Mouse (Mus musculus) intestine, postnatal 0 days (tissue): ENCODE measurements around the gene Tmem50b. TPM values are rescaled to one million over a fixed set of nuclear protein-coding genes. Genes with fewer than 3 reads are reported as not detected.
"Not testable (repeated sequence)": the region's sequence is repeated elsewhere in the genome, so short reads cannot be mapped to it uniquely, and the experiment has no call there.

Experiments used
- ATAC-seq: fragments of 200-750 bp; cut with Nextera tagmentation; 2 replicates; pipeline ENCODE4 v1.8.0; 2017; ENCODE audit warnings: mild to moderate bottlenecking, moderate TSS enrichment, moderate library complexity
- H3K27ac ChIP-seq: fragments of 300-500 bp; sonication (generic); 2 replicates; pipeline ENCODE4 v1.5.1; 2014; ENCODE audit warnings: mild to moderate bottlenecking, low read depth, low read length, moderate library complexity
- H3K27me3 ChIP-seq: fragments of 300-500 bp; sonication (generic); replicated peaks from 2 replicates; pipeline ENCODE4 v1.6.1; 2014; ENCODE audit warnings: low read length, mixed read lengths; ENCODE audit not compliant: control insufficient read depth, insufficient read depth
- H3K36me3 ChIP-seq: fragments of 300-500 bp; sonication (generic); 2 replicates; pipeline ENCODE4 v1.6.1; 2014; ENCODE audit warnings: mild to moderate bottlenecking, moderate library complexity; ENCODE audit not compliant: control insufficient read depth, insufficient read depth
- H3K4me1 ChIP-seq: fragments of 300-500 bp; sonication (generic); replicated peaks from 2 replicates; pipeline ENCODE4 v1.6.1; 2014; ENCODE audit warnings: antibody characterized with exemption, low read length, mixed read lengths; ENCODE audit not compliant: control insufficient read depth, insufficient read depth
- H3K4me2 ChIP-seq: fragments of 300-500 bp; sonication (generic); replicated peaks from 2 replicates; pipeline ENCODE4 v1.6.1; 2014; ENCODE audit warnings: low read depth, mild to moderate bottlenecking, moderate library complexity
- H3K4me3 ChIP-seq: fragments of 300-500 bp; sonication (generic); 2 replicates; pipeline ENCODE4 v1.5.1; 2014; ENCODE audit warnings: low read depth, low read length
- H3K9ac ChIP-seq: fragments of 300-500 bp; sonication (generic); 2 replicates; pipeline ENCODE4 v1.6.1; 2014; ENCODE audit warnings: mild to moderate bottlenecking, low read depth, low read length
- H3K9me3 ChIP-seq: fragments of 300-500 bp; sonication (generic); 2 replicates; pipeline ENCODE4 v1.6.1; 2016; ENCODE audit warnings: mixed run types; ENCODE audit not compliant: control insufficient read depth
- CTCF ChIP-seq: sonication (generic); IDR thresholded peaks from 2 replicates; pipeline ENCODE4 v1.5.1; 2016; ENCODE audit warnings: low read depth, mild to moderate bottlenecking, control low read depth, antibody characterized with exemption, moderate library complexity
- WGBS: fragments of 180-500 bp; shearing (Covaris S2); extraction: QIAGEN DNeasy Blood & Tissue Kit; methylation state at CpG from one replicate; pipeline ENCODE4 v1.1.7; 2014; 5-methylcytosine and 5-hydroxymethylcytosine counted together
- polyA plus RNA-seq: library from polyadenylated mRNA; unstranded; fragments of >200 nt; fragmentation: Nextera tagmentation; extraction: Ambion mirVana; gene quantifications from 2 replicates; pipeline ENCODE4 v1.2.1, GENCODE M21; 2015

The Tmem50b gene
- polyA plus RNA-seq, 1 experiment from 2014 or later: 24.9 TPM

DNA sequence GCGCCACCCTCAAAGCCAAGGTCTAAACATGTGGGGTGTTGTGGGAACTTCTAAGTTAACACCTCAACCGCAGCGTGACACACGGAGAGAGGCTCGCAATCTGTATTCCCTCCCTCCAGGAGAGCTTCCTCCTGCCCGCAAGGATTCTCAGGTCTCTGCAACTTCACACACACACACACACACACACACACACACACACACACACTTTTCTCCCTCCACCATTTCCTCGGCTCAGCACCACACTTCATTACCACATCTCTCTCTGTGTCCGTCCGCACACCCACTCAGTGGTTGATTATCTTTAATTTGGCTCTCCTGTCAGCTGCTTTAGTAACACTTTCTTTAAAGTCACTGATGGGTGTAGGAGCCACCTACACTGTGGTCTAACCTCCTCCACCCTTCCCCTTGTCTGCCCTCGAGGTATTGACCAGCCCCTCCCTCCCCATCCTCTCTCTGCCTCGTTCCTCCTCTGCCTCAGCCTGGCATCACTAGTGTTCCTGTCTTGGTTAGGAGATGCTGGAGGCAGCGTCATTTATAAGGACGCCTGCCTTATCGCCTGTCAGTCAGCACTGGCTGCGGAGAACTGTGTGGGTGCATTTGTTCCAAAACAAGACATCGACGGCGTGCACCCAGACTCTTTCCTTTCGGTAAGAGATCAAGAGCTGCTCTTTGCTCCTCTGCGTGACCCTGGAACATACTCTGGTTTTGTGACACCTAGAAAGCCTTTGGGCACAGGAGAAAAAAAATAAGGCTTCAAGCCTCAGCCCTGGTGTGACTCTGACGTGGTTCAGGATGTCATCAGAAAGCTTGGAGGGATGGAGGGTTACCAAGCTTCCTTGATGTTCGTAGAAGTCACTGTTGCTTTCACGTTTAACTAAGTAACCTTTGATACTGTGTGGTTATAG, 64.3 kb downstream of the Tmem50b start:
- ATAC-seq: no peak
- H3K9ac ChIP-seq: no peak overlapping the region

DNA sequence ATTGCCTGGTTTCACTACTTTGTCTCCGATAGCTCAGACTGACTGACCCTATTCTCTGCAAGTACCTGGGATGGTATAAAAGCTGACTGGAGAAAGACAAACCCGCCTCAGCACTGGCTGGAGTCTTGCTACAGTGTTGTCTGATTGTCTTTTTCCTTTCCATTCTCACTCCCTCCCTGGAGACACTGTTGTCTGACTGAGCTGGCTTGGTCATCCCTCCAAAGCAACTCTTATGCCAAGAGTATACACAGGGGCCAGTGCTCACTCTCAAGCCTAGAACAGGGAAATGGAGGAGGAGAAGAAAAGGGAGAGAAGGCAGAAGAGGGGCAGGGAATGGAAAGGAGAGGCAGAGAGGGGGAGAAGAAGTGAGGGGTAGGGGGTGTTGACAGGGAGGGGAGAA, 65.2 kb downstream of the Tmem50b start:
- no peak overlapping the region for H3K9ac ChIP-seq
- H3K4me3 ChIP-seq: no peak overlapping the region
- WGBS: 14% methylated on average over 2 of the region's 2 CpGs
- no peaks in the 10 kb centered on the region for H3K9me3 ChIP-seq
- H3K27ac ChIP-seq: no peak overlapping the region
- ATAC-seq: no peak
- no peak for TF ChIP-seq CTCF
- peaks cover 5% of the 10 kb centered on the region; the same call in 1 of the 2 replicates for H3K4me1 ChIP-seq
- no peak overlapping the region for H3K4me2 ChIP-seq
- H3K36me3 ChIP-seq: no peaks in the 10 kb centered on the region
- no peaks in the 10 kb centered on the region for H3K27me3 ChIP-seq

More for the DNA sequence above, 64.3 kb downstream of the Tmem50b start:
- WGBS: 47% methylated on average over 23 of the region's 23 CpGs
- Histone ChIP-seq H3K4me3 (no peak overlapping the region), H3K4me2 (0 out of 2 replicates have a peak overlapping the region, but pooled peaks have one; percentile 0), H3K27ac (no peak overlapping the region), H3K36me3 (no peaks in the 10 kb centered on the region), H3K4me1 (peaks cover 5% of the 10 kb centered on the region; the same call in 1 of the 2 replicates), H3K27me3 (no peaks in the 10 kb centered on the region), H3K9me3 (no peaks in the 10 kb centered on the region)
- no peak for TF ChIP-seq CTCF

DNA sequence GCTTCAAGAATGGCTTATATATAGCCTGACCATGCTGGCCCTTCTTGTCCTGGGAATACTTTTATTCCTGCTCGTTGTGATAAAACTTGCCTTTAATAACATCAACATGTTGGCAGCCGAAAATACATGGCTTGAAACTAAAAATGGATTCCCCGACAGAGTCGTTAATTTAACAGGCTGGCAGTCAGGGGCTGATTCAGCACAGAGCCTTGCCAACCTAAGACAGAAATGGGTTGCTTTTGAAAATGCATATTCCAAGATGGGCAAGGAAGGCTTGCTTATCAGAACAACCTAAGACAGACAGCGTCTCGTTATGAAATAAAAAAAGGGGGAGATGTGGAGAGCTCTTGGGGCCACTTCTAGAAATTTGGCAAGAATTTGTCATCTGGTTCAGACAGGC, 65.7 kb downstream of the Tmem50b start:
- no peak overlapping the region for H3K27ac ChIP-seq
- no peaks in the 10 kb centered on the region for H3K27me3 ChIP-seq
- peaks cover 5% of the 10 kb centered on the region; the same call in 1 of the 2 replicates for H3K4me1 ChIP-seq
- H3K36me3 ChIP-seq: no peaks in the 10 kb centered on the region
- 57% methylated on average over 6 of the region's 6 CpGs for WGBS
- no peak overlapping the region for H3K9ac ChIP-seq
- no peak for TF ChIP-seq CTCF
- ATAC-seq: no peak
- H3K4me2 ChIP-seq: no peak overlapping the region
- no peak overlapping the region for H3K4me3 ChIP-seq
- no peaks in the 10 kb centered on the region for H3K9me3 ChIP-seq

DNA sequence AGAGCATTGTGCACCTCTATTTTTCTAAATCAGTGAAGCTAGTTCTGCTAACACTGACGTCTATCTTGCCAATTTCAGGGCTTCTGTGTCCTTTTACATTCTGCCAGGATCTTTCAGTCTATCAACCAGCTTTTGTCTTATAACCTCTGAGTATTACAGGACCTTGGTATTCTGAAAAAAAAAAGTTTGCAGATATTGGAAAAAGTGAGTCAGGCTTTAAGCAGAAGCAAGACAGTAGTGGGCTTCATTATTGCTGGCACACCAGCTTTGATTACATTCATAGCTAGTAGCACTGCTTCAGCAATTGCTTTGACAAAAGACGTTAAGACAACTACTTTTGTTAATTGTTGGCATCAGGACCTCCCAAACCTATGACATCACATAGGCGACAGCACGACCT, 66.8 kb downstream of the Tmem50b start:
- H3K27ac ChIP-seq, H3K4me1 ChIP-seq, ATAC-seq, H3K4me2 ChIP-seq, H3K9ac ChIP-seq, H3K36me3 ChIP-seq, H3K9me3 ChIP-seq, H3K27me3 ChIP-seq, H3K4me3 ChIP-seq: not testable (repeated sequence)
- 84% methylated on average over 4 of the region's 4 CpGs for WGBS

DNA sequence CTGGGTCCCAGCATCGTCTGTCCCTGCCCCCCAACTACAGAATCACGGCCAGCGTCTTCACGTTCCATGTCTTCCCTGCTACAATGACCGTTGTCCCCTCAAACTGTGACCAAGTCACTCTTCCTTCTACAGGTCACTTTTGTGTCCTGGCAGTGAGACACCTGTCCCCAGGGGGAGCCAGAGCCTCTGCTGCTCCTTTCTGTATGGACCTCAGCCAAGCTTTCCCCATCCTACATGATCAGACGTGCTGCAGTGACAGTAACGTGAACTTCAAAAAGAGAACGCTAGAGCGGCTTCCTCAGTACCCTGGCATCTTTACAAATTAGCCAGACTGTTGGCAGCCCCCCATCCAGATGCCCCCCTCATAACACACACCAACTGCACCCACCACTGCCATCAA, 69.0 kb downstream of the Tmem50b start:
- Histone ChIP-seq H3K4me2 (no peak overlapping the region), H3K9me3 (no peaks in the 10 kb centered on the region), H3K27me3 (no peaks in the 10 kb centered on the region), H3K27ac (no peak overlapping the region), H3K4me3 (no peak overlapping the region), H3K36me3 (no peaks in the 10 kb centered on the region), H3K4me1 (0 out of 2 replicates have a peak, but pooled peaks cover 5% of the 10 kb centered on the region), H3K9ac (no peak overlapping the region)
- 76% methylated on average over 9 of the region's 9 CpGs for WGBS
- ATAC-seq: no peak
- peak; percentile 61 for TF ChIP-seq CTCF

DNA sequence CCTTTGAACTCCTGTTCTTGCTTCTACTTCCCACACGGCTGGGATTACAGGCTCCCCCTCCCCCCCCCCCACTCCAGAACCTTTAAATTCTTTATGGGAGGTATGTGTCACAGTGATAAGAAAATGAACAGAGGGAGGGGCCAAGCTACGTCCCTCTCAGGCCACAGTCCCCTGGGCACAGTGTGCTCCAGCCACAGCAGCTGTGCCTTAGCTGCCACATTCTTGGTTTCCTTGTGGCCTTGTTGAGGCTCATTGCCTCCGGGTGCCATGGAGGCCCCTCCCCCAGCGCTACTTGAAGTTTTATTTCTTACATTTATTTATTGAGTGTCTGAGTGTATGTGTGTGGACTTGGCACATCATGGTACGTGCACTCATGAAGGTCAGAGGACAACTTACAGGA, 70.1 kb downstream of the Tmem50b start:
- Histone ChIP-seq H3K9ac (no peak overlapping the region), H3K27ac (no peak overlapping the region), H3K4me2 (no peak overlapping the region), H3K36me3 (no peaks in the 10 kb centered on the region), H3K27me3 (no peaks in the 10 kb centered on the region), H3K4me3 (no peak overlapping the region), H3K9me3 (no peaks in the 10 kb centered on the region), H3K4me1 (0 out of 2 replicates have a peak, but pooled peaks cover 3% of the 10 kb centered on the region)
- 39% methylated on average over 5 of the region's 5 CpGs for WGBS
- TF ChIP-seq CTCF: no peak
- no peak for ATAC-seq
